Mouse (Mus musculus): ENCODE measurements at regions not wholly inside any gene's neighbourhood (a gene's known extent, or its start where the extent isn't known, plus 50 kb on each side); places are given as distances from the start of the nearest gene placed in this dataset.
A peak's percentile ranks its signal among the peaks of the same experiment; 100 is the strongest.

- no peak for DNase-seq (ENCODE audit: low spot score)
- Histone ChIP-seq H3K4me3 (ENCODE audit: low read length) (no peak overlapping the region), H3K9me3 (ENCODE audit: low read length) (no peaks in the 10 kb centered on the region), H3K9ac (replicated peaks; ENCODE audit: low read length) (no peak overlapping the region), H3K36me3 (ENCODE audit: insufficient read depth, low read length) (no peaks in the 10 kb centered on the region), H3K27me3 (ENCODE audit: insufficient read depth, low read length) (no peaks in the 10 kb centered on the region), H3K4me2 (ENCODE audit: low read depth, low read length) (no peak overlapping the region), H3K4me1 (ENCODE audit: insufficient read depth, low read length) (no peaks in the 10 kb centered on the region), H3K27ac (no peak overlapping the region)
- 68% methylated on average over 2 of the region's 2 CpGs for WGBS
- no peak for ATAC-seq
- no peak for TF ChIP-seq CTCF (IDR thresholded peaks at IDR 0.05; ENCODE audit: low read depth)
These were observed 316.6 kb downstream of the Lrriq3 start for GRCm38 (mm10) chr3:155409867-155410266.

DNA sequence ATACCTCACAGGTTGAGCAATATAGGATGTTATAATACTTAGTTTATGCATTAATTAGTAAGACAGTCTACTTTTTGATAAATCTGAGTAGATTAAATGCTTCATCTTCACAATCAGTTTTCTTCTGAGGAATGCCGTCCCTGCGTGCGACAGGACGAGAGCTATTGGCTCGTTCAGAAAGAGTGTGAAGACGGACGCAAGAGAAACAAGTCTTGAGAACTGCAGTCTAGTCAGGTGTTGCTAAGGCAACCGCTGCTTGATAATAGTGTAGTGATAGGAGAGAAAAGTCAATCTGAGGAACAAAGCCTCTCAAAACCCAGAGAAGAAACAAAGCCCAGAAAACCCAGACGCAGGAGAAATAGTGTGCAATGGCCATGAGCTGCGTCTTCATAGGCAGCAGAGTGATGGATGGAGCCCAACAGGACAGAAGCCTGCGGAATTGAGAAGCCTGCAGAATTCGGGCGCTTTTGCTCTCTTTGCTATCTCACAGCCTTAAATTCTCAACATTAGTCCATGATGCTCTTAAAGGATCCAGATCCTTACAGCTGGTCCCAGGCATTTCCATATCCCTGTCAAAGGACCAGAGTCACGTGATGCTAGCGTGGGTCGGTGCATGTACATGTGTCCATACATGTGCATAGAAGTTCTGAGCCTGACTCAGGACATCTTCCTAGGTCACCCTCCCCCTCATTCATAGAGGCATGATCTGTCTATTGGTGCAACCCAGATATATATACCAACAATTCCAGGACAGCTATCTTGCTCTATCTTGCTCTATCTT lies 366.7 kb downstream of the Lrriq3 start:
- ATAC-seq (peak; percentile 71; the same call in 1 of the 2 replicates), DNase-seq (ENCODE audit: low spot score) (peak; percentile 62)
- WGBS, result 53% methylated on average over 16 of the region's 16 CpGs
- Histone ChIP-seq H3K27ac (peak overlapping the region; percentile 9; the same call in 1 of the 2 replicates), H3K9ac (replicated peaks; ENCODE audit: low read length) (no peak overlapping the region), H3K4me2 (ENCODE audit: low read depth, low read length) (peak overlapping the region; percentile 17; the same call in 1 of the 2 replicates), H3K4me1 (ENCODE audit: insufficient read depth, low read length) (no peaks in the 10 kb centered on the region), H3K4me3 (ENCODE audit: low read length) (no peak overlapping the region), H3K27me3 (ENCODE audit: insufficient read depth, low read length) (no peaks in the 10 kb centered on the region), H3K36me3 (ENCODE audit: insufficient read depth, low read length) (no peaks in the 10 kb centered on the region), H3K9me3 (ENCODE audit: low read length) (no peaks in the 10 kb centered on the region)
- no peak for TF ChIP-seq CTCF (IDR thresholded peaks at IDR 0.05; ENCODE audit: low read depth)

- no peak for TF ChIP-seq CTCF (IDR thresholded peaks at IDR 0.05; ENCODE audit: low read depth)
- Histone ChIP-seq H3K4me3 (ENCODE audit: low read length) (no peak overlapping the region), H3K4me2 (ENCODE audit: low read depth, low read length) (no peak overlapping the region), H3K27ac (no peak overlapping the region), H3K9me3 (ENCODE audit: low read length) (no peaks in the 10 kb centered on the region), H3K9ac (replicated peaks; ENCODE audit: low read length) (no peak overlapping the region), H3K36me3 (ENCODE audit: insufficient read depth, low read length) (no peaks in the 10 kb centered on the region), H3K27me3 (ENCODE audit: insufficient read depth, low read length) (no peaks in the 10 kb centered on the region), H3K4me1 (ENCODE audit: insufficient read depth, low read length) (no peaks in the 10 kb centered on the region)
- ATAC-seq (no peak), DNase-seq (ENCODE audit: low spot score) (no peak)
- WGBS, result 84% methylated on average over 4 of the region's 4 CpGs
These were observed 368.9 kb downstream of the Lrriq3 start for GRCm38 (mm10) chr3:155462095-155462494.

DNA sequence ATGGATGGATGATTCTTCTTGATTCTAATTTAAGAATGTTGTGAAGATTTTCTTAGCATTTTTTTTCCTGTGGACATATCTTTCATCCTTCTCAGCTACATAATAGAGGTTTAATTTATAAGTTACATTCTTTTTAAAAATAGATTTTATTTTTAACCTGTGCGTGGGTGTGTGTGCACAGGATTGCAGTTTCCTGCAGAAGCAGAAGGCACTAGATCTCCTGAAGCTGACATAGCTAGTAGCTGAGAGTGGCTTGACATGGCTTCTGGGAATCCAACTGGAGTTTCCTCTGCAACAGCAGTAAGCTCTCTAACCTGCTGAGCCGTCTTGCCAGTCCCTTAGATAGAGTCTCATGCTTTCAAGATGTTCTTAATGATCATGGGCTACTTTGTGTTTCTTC lies 377.5 kb downstream of the Lrriq3 start:
- WGBS, result 84% methylated on average over 2 of the region's 2 CpGs
- no peaks in the 10 kb centered on the region for H3K4me1 ChIP-seq (ENCODE audit: insufficient read depth, low read length)
- TF ChIP-seq CTCF (IDR thresholded peaks at IDR 0.05; ENCODE audit: low read depth), result no peak
- H3K4me2 ChIP-seq (ENCODE audit: low read depth, low read length), result no peak overlapping the region
- H3K4me3 ChIP-seq (ENCODE audit: low read length), result no peak overlapping the region
- no peaks in the 10 kb centered on the region for H3K27me3 ChIP-seq (ENCODE audit: insufficient read depth, low read length)
- H3K27ac ChIP-seq, result no peak overlapping the region
- H3K36me3 ChIP-seq (ENCODE audit: insufficient read depth, low read length), result no peaks in the 10 kb centered on the region
- no peak overlapping the region for H3K9ac ChIP-seq (replicated peaks; ENCODE audit: low read length)
- ATAC-seq, result no peak
- no peaks in the 10 kb centered on the region for H3K9me3 ChIP-seq (ENCODE audit: low read length)
- no peak for DNase-seq (ENCODE audit: low spot score)

GRCm38 (mm10) chr3:155485487-155485886 lies 392.3 kb downstream of the Lrriq3 start:
- WGBS, result 35% methylated on average over 2 of the region's 2 CpGs
- no peak overlapping the region for H3K9ac ChIP-seq (replicated peaks; ENCODE audit: low read length)
- H3K27ac ChIP-seq, result no peak overlapping the region
- ATAC-seq, result 0 out of 2 replicates have a peak, but pooled peaks have one; percentile 24
- no peaks in the 10 kb centered on the region for H3K9me3 ChIP-seq (ENCODE audit: low read length)
- no peak overlapping the region for H3K4me2 ChIP-seq (ENCODE audit: low read depth, low read length)
- H3K4me3 ChIP-seq (ENCODE audit: low read length), result no peak overlapping the region
- no peaks in the 10 kb centered on the region for H3K27me3 ChIP-seq (ENCODE audit: insufficient read depth, low read length)
- DNase-seq (ENCODE audit: low spot score), result no peak
- no peaks in the 10 kb centered on the region for H3K4me1 ChIP-seq (ENCODE audit: insufficient read depth, low read length)
- no peak for TF ChIP-seq CTCF (IDR thresholded peaks at IDR 0.05; ENCODE audit: low read depth)
- no peaks in the 10 kb centered on the region for H3K36me3 ChIP-seq (ENCODE audit: insufficient read depth, low read length)

DNA sequence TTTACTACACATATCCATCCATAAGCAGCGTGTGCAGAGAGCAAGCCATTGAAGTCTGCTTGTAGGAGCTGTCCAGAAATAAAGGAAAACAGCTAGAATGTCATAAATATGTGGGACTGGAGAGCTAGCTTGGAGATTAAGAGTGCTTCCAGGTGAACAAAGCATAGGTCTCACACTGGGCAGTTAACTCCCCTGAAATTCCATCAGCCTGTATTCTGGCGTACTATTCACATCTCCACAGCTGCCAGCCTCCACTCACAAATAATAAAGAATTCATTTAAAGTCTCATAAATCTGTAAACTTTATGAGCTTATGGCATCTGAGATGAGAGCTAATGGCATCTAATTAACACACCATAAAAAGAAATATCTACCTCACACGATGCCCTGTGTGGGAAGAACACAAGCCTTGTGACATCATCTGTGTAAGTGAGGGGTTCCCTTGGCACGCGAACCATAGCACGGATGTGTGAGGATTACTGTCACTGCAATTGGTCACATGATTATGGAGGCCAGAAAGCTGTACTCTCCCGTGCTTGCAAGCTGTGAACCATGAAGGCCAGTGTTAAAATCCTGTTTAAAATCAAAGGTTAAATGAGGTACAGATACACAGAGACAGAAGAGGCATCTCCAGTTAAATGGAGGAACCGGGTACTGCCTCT lies 394.8 kb downstream of the Lrriq3 start:
- Histone ChIP-seq H3K4me1 (ENCODE audit: insufficient read depth, low read length) (no peaks in the 10 kb centered on the region), H3K9ac (replicated peaks; ENCODE audit: low read length) (no peak overlapping the region), H3K36me3 (ENCODE audit: insufficient read depth, low read length) (no peaks in the 10 kb centered on the region), H3K9me3 (ENCODE audit: low read length) (no peaks in the 10 kb centered on the region), H3K27ac (no peak overlapping the region), H3K27me3 (ENCODE audit: insufficient read depth, low read length) (no peaks in the 10 kb centered on the region), H3K4me3 (ENCODE audit: low read length) (no peak overlapping the region), H3K4me2 (ENCODE audit: low read depth, low read length) (no peak overlapping the region)
- TF ChIP-seq CTCF (IDR thresholded peaks at IDR 0.05; ENCODE audit: low read depth), result no peak
- DNase-seq (ENCODE audit: low spot score) (no peak), ATAC-seq (no peak)
- WGBS, result 62% methylated on average over 8 of the region's 8 CpGs

GRCm38 (mm10) chr3:155490670-155491069 lies 397.4 kb downstream of the Lrriq3 start:
- Histone ChIP-seq H3K27ac (no peak overlapping the region), H3K9ac (replicated peaks; ENCODE audit: low read length) (no peak overlapping the region), H3K4me2 (ENCODE audit: low read depth, low read length) (no peak overlapping the region), H3K4me3 (ENCODE audit: low read length) (no peak overlapping the region), H3K36me3 (ENCODE audit: insufficient read depth, low read length) (no peaks in the 10 kb centered on the region), H3K4me1 (ENCODE audit: insufficient read depth, low read length) (no peaks in the 10 kb centered on the region), H3K9me3 (ENCODE audit: low read length) (no peaks in the 10 kb centered on the region), H3K27me3 (ENCODE audit: insufficient read depth, low read length) (no peaks in the 10 kb centered on the region)
- DNase-seq (ENCODE audit: low spot score), result no peak
- ATAC-seq, result no peak
- TF ChIP-seq CTCF (IDR thresholded peaks at IDR 0.05; ENCODE audit: low read depth), result no peak
- 60% methylated on average over 1 of the region's 1 CpGs for WGBS
